Mouse (Mus musculus) heart, adult 2 months (tissue): ENCODE data around the gene Itga3. TPM values are rescaled to one million over a fixed set of nuclear protein-coding genes. Genes with fewer than 3 reads are reported as not detected.

Experiments
- DNase-seq, 2 experiments: peaks; one replicate each; pipeline ENCODE4 v3.0.0; 2021
- H3K27ac ChIP-seq: fragments of 200-600 bp; 2 replicates; pipeline ENCODE4 v1.8.1; 2022
- H3K27me3 ChIP-seq: fragments of 200-500 bp; 2 replicates; pipeline ENCODE4 v1.6.1; 2012; ENCODE audit warnings: mild to moderate bottlenecking, low read length, inconsistent platforms, mixed read lengths; ENCODE audit not compliant: control insufficient read depth, insufficient read depth
- H3K36me3 ChIP-seq: fragments of 200-500 bp; 2 replicates; pipeline ENCODE4 v1.6.1; 2012; ENCODE audit warnings: low read length, inconsistent platforms; ENCODE audit not compliant: control insufficient read depth, insufficient read depth
- H3K4me1 ChIP-seq: fragments of 200-500 bp; 2 replicates; pipeline ENCODE4 v1.6.1; 2011; ENCODE audit warnings: low read length; ENCODE audit not compliant: control insufficient read depth, insufficient read depth
- H3K4me3 ChIP-seq: fragments of 200-600 bp; 2 replicates; pipeline ENCODE4 v1.8.1; 2022
- H3K79me2 ChIP-seq: fragments of 200-500 bp; replicated peaks from 2 replicates; pipeline ENCODE4 v1.6.1; 2012; ENCODE audit warnings: mild to moderate bottlenecking, inconsistent platforms, low read length, moderate library complexity, mixed read lengths; ENCODE audit not compliant: control insufficient read depth, insufficient read depth
- H3K9ac ChIP-seq: fragments of 200-500 bp; 2 replicates; pipeline ENCODE4 v1.6.1; 2012; ENCODE audit warnings: low read depth, mild to moderate bottlenecking, control low read depth, inconsistent platforms, low read length, mixed read lengths
- CTCF ChIP-seq: fragments of 200-600 bp; IDR thresholded peaks from 2 replicates; pipeline ENCODE4 v1.8.1; 2022; ENCODE audit warnings: antibody characterized with exemption, mild to moderate bottlenecking, moderate library complexity
- EP300 ChIP-seq: fragments of 200-500 bp; IDR thresholded peaks from 2 replicates; pipeline ENCODE4 v1.6.1; 2011; ENCODE audit warnings: low read depth, low read length, control low read depth; ENCODE audit not compliant: insufficient read depth
- POLR2A ChIP-seq: fragments of 200-500 bp; IDR thresholded peaks from 2 replicates; pipeline ENCODE4 v1.6.1; 2011; ENCODE audit warnings: mild to moderate bottlenecking, low read depth, low read length, control low read depth; ENCODE audit not compliant: insufficient read depth
- WGBS: fragments of 180-500 bp; shearing (Covaris S2); methylation state at CpG from one replicate; pipeline ENCODE4 v1.1.7; 2018; 5-methylcytosine and 5-hydroxymethylcytosine counted together
- intact Hi-C: fragments of 180-260 bp; cut with DNase I; formaldehyde crosslinking; loops from one replicate; pipeline ENCODE4 v1.15.1; 2025
- polyA plus RNA-seq: library from polyadenylated mRNA; depleted of rRNA; stranded (reverse); fragments of >200 nt; gene quantifications from 2 replicates; pipeline ENCODE4 v1.2.3, GENCODE M21; 2012
- total RNA-seq, 2 experiments: library from RNA; stranded (reverse); gene quantifications; 2 replicates each; pipeline ENCODE4 v1.2.3; 2021

Gene Itga3
- total and polyA plus RNA-seq, 3 experiments, result 10.4 to 11.4 (median 10.6) TPM

DNA sequence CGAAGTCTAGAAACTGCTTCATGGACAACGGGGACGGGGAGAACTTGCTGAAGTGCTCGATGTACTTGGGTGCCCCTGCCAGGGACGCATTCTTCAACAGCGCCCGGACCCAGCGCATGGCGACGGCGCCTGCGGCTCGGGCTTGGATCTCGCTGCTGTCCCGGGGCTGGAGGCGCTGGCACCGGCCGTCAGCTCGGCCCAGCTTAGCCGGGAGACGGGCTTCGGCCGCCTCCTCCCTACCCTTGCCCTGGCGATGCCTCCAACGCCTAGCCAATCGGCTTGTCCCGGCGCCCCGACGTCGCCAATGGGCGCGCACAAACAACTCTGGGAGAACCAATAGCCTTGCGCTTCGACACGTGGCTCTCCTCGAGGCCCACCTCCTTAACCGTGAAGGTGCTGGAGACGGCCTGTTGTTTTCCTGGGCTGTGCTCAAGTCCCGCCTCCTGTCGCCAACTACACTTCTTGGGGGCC, 35.4 kb downstream of the Itga3 start, which contains the start of gene Pdk2:
TSS of gene Pdk2 (minus strand) at position 216 of the 471 bp plus-strand sequence.
- under 1% methylated on average over 41 of the region's 41 CpGs for WGBS
- H3K36me3 ChIP-seq, result no peaks in the 10 kb centered on the region
- peak within 1 kb of the TSS; percentile 98 for H3K27ac ChIP-seq
- peak; percentile 94 to 98 for DNase-seq
- no peaks in the 10 kb centered on the region for H3K27me3 ChIP-seq
- peaks cover 1% of the 10 kb centered on the region; the same call in 1 of the 2 replicates for H3K79me2 ChIP-seq
- TF ChIP-seq CTCF (no peak), EP300 (peak; percentile 69; the same call in 1 of the 2 replicates), POLR2A (peak; percentile 88)
- no peaks in the 10 kb centered on the region; the same call in 1 of the 2 replicates for H3K4me1 ChIP-seq
- H3K4me3 ChIP-seq, result peak within 1 kb of the TSS; percentile 83
- peak within 1 kb of the TSS; percentile 88 for H3K9ac ChIP-seq
- intact Hi-C loops, result loop anchor here (2.0 to 10.0 kb wide), 4 partner anchors 34 to 484 kb away; partner anchors contain the start of gene Col1a1

DNA sequence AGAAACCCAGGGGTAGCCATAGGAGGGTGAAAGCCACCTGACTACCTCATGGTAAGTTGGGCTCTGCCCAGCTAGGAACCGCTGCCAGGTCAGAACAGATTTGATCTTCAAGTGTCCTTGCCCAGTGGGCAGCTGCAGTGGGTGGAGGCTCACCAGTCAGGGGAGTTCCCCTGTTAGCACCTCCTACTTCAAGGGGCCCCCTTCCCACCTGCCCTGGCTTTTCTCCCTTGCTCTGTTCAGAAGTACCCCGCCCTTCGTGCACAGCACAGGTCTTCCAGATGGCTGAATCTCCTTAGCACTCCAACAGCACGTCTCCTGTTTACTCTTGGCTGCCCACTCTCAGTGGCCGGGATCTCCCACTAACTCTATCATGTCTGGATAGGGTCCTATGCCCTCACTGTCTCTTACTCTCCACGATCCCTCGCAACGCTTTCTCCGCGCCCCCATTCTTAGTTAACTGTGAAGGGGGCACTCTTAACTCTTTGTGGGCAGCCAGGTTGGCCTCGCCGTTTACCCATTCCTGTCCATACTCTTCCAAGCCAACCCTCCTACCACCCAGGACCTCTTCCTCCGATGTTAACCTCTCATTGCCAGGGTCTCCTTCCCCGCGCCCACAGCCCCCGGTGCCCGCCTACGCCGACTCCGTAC, 36.0 kb downstream of the Itga3 start:
- peak; percentile 75 to 87 for DNase-seq
- 2% methylated on average over 20 of the region's 20 CpGs for WGBS
- TF ChIP-seq POLR2A (peak; percentile 73), CTCF (no peak), EP300 (peak; percentile 87)
- H3K36me3 ChIP-seq, result no peaks in the 10 kb centered on the region
- peak overlapping the region; percentile 88 for H3K9ac ChIP-seq
- peak overlapping the region; percentile 98 for H3K27ac ChIP-seq
- intact Hi-C loops, result loop anchor here (2.0 to 10.0 kb wide), 4 partner anchors 34 to 484 kb away; partner anchors contain the start of gene Col1a1
- H3K4me1 ChIP-seq, result no peaks in the 10 kb centered on the region; the same call in 1 of the 2 replicates
- no peaks in the 10 kb centered on the region for H3K27me3 ChIP-seq
- peak overlapping the region; percentile 83 for H3K4me3 ChIP-seq
- H3K79me2 ChIP-seq, result peaks cover 1% of the 10 kb centered on the region; the same call in 1 of the 2 replicates

DNA sequence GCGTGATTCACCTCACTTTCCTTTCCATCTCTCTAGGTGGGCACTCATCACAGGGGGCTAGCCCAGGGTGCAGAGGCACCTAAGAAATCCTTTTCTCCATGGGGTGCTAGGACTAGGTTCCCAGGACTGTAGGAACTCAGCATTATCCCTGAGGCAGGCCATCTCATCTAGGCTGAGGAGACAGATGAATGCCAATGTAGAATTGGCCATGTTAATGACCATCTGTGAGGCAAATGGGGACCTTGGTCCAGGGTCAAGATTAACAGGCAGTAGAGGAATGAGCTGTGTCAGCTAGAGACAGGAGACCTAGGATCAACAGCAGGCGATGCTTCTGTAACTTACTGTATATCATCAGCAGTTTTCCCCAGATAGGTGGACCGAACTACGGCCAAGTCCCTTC, 36.8 kb downstream of the Itga3 start:
- intact Hi-C loops, result loop anchor here (2.0 to 10.0 kb wide), 4 partner anchors 33 to 485 kb away; partner anchors contain the start of gene Col1a1
- H3K4me3 ChIP-seq, result peak overlapping the region; percentile 83
- 52% methylated on average over 4 of the region's 4 CpGs for WGBS
- H3K4me1 ChIP-seq, result no peaks in the 10 kb centered on the region; the same call in 1 of the 2 replicates
- DNase-seq, result no peak
- H3K36me3 ChIP-seq, result no peaks in the 10 kb centered on the region
- no peaks in the 10 kb centered on the region for H3K27me3 ChIP-seq
- no peak overlapping the region; the same call in 1 of the 2 replicates for H3K9ac ChIP-seq
- no peak for TF ChIP-seq EP300
- no peak for TF ChIP-seq POLR2A
- TF ChIP-seq CTCF, result no peak
- peaks cover 1% of the 10 kb centered on the region; the same call in 1 of the 2 replicates for H3K79me2 ChIP-seq
- peak overlapping the region; percentile 98 for H3K27ac ChIP-seq

DNA sequence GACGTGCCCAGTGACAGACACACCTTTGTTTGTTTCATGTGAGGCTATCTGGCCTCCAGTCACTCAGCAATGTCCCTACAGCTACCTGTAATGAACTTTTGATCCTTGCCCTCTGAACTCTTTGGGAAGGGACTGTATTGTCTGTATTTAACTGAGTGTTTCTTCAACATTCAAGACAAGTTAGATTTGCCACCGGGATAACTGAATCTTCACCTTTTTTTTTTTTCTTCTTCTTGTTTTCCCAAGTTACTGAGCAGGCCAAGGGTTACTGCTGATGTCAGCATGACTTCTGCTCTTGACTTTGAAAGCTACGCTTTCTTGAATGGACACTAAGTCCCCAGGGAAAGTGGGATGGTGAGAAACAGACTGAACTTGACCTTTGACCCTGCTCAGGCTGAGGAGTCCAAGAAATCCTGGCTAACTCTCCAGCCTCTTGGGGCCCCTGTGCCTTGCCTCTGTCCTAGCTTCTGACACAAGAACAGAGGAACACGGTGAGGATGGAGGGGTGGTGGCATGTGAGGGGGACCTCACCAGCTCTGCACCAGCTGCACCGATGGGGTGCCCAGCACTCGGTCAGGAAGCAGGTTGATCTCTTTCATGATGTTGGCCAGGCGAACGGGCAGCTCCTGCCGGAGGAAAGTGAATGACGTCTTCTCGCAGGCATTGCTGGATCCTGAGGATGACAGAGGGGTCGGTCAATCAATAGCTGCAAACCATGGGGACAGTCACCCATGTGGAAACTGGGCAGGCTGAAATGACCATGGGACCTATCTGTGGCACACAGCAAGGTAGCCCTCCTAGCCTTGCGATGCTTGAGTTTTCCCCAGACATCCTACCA, 37.6 kb downstream of the Itga3 start:
- intact Hi-C loops, result no loop called here
- 77% methylated on average over 13 of the region's 13 CpGs for WGBS
- no peaks in the 10 kb centered on the region for H3K27me3 ChIP-seq

DNA sequence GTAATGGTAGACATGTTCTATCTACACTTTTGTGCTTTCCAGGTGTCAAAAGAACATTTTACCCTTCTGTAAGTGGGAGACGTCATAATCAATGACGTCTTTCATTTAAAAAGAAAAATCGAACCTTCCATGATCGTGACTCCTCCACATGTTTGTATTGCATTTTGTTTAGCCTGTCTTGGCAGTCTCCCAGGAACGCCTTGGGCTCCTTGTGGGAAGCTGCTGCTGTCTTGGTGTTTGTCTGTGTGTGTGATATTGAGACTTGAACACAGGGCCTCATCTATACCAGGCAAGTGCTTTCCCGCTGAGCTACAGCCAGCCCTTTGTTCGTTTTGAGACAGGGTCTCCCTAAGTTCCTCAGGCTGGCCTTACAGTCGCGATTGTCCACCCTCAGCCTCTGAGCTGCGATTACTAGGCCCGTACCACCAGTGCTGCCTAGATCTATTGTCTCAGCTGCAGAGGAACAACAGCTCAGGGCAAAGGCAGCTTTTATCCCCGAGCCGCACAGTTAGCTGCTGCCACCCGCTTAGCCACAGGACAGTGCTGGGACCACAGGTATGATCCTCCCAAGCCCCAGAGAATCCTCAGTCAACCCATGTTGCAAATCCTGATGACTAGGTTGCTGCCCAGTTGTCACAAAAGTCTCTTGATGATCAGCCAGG, 38.3 kb downstream of the Itga3 start:
- Histone ChIP-seq H3K27ac (no peak overlapping the region), H3K27me3 (no peaks in the 10 kb centered on the region), H3K4me1 (no peaks in the 10 kb centered on the region; the same call in 1 of the 2 replicates), H3K9ac (no peak overlapping the region), H3K79me2 (peaks cover 1% of the 10 kb centered on the region; the same call in 1 of the 2 replicates), H3K4me3 (no peak overlapping the region), H3K36me3 (no peaks in the 10 kb centered on the region)
- intact Hi-C loops, result no loop called here
- WGBS, result 79% methylated on average over 14 of the region's 14 CpGs
- TF ChIP-seq CTCF (no peak), EP300 (no peak), POLR2A (no peak)
- no peak for DNase-seq

More for the DNA sequence above, 37.6 kb downstream of the Itga3 start:
- TF ChIP-seq EP300, result no peak
- TF ChIP-seq POLR2A, result no peak
- TF ChIP-seq CTCF, result no peak
- H3K9ac ChIP-seq, result no peak overlapping the region
- no peak overlapping the region for H3K4me3 ChIP-seq
- H3K4me1 ChIP-seq, result no peaks in the 10 kb centered on the region; the same call in 1 of the 2 replicates
- no peak for DNase-seq
- no peaks in the 10 kb centered on the region for H3K36me3 ChIP-seq
- H3K27ac ChIP-seq, result no peak overlapping the region; the same call in 1 of the 2 replicates
- peaks cover 1% of the 10 kb centered on the region; the same call in 1 of the 2 replicates for H3K79me2 ChIP-seq
